Mouse (Mus musculus) frontal cortex, adult 2 months (tissue): ENCODE results near the gene Fev. TPM values are rescaled to one million over a fixed set of nuclear protein-coding genes. Genes with fewer than 3 reads are reported as not detected.
A peak's percentile ranks its signal among the peaks of the same experiment; 100 is the strongest.

Experiments used
- DNase-seq, 2 experiments: peaks; one replicate each; pipeline ENCODE4 v3.0.0; 2022; ENCODE audit warnings: low spot score in 1 of 2; ENCODE audit errors: extremely low spot score in 1 of 2
- polyA plus RNA-seq: library from polyadenylated mRNA; depleted of rRNA; stranded (reverse); fragments of >200 nt; gene quantifications from 2 replicates; pipeline ENCODE4 v1.2.3, GENCODE M21; 2012; rRNA removed

Fev gene
- polyA plus RNA-seq: not detected in 2 replicates

GRCm38 (mm10) chr1:74885369-74886042 lies at the start of gene Fev:
Gene Fev (minus strand): TSS chr1:74885419.
- no peak for DNase-seq

- DNase-seq: no peak
These were observed 42.5 kb upstream of the Fev start for GRCm38 (mm10) chr1:74927621-74928296.

DNA sequence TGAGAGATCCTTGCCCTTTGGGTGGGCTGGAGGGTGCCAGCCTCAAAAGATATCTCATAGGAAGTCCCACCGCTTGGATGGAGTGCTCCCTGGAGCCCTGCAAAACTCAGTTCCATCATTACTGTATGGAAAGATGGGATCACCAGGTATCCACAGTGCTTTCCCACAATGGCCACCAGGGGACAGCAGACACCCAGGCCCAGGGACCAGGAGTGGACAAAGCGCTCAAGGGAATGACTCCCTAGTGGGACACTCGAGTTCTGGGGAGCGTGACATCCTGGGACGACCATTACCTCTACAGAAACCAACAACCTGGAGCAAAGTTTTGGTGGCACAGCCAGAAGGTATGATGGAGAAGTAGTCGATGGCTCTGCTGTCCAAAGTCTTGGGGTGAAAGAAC lies 41.5 kb upstream of the Fev start:
- DNase-seq: peak in 1 of 2 experiments; percentile 69

- no peak for DNase-seq
These were observed 39.2 kb upstream of the Fev start for GRCm38 (mm10) chr1:74924464-74924863.

- no peak for DNase-seq
These were observed 30.5 kb upstream of the Fev start for GRCm38 (mm10) chr1:74915706-74916105.

- DNase-seq: no peak
These were observed 17.0 kb upstream of the Fev start for GRCm38 (mm10) chr1:74902191-74902590.

DNA sequence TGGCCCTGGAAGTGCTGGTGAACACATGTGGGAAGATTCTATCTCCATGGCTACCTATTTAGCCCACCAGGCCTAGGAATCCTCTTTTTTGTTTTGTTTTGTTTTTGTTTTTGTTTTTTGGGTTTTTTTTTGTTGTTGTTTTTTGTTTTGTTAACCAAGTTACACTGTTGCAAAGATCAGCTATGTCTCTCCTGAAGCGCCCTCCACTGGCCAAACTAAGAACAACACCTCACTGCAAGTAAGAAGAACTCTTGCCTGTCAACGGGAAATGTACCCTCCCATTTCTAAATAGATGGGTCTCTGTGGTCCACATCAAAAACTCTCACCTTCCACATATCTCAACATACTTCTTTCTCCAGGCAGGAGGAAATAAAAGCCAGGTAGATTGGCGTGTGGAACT lies 16.5 kb upstream of the Fev start:
- peak in 1 of 2 experiments; percentile 84 for DNase-seq

DNA sequence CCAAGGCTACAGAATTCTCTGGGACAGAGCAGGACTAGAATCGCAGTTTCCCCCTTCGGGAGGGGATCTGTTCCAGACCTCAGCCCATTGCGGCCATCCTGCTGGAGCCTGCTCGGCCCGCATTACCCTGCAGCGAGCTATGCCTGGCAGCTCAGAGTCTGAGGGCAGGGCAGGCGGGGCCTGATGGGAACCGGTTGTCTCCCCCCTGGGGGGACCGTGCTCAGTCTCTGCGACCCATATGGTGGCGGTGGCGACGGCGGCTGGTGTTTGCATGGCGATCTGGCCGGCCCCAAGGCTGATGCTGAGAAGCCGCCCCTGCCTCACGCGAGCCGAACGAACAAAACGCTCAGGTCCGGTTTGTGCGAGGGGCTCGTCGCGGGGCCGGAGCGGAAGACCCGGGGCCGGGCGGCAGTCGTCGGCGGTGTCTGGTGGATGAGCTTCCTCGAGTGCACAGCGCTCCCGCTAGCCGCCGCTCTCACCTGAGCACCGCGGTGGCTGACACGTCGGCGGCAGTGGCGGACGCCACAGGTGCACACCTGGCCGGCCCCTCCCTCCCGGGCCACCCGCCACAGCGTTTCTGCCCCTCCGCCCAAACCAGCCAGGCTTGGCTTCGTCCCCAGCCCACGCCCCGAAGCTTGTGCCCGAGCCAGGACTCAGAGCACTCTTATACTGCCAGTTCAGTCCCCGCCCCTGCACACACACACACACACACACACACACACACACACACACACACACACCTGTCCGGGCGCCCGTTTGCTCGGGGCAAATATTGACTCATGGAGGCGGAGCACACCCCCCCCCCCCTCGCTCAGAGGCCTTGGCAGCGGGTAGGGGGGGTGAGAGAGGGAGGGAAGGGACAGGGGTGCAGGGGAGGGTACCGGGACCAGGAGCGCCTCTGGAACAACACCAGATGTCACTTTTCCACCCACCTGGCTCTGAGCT lies 15.4 kb upstream of the Fev start:
- DNase-seq: no peak

DNA sequence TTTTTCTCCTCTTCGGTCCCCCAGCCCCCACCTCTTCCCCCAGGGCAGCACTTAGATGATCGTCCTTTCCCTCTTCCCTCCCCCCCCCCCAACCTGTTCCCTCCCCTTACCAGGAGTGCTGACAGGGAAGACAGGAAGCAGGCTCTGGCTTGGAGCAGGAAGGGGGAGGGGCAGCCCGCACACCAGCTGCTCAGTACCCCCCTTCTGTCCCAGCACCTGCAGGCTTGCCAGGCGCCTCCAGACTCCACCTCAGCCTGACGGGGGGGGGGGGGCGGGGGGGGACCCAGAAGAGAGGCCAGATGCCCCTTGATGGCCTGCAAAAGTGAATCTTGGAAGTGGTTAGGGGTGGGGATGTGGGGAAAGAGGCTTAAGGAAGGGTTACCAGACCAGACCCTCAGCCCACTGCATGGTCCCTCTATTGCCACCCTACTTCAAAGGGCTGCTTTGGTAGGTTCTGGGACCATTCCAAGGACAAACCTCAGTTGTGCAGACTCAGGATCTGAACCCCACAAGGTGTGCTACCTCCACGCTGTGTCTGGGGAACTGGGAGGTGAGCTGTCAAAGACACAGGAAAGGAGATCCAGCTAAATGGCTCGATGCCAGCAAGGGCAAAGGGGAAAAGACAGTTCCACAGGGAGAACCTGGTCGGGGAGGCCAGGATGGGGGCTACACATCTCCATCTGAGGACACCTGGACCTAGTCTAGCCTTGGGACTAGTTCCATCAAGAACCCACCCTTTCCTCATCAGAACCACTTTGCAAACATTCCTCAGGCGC lies 13.6 kb upstream of the Fev start:
- DNase-seq: no peak

DNA sequence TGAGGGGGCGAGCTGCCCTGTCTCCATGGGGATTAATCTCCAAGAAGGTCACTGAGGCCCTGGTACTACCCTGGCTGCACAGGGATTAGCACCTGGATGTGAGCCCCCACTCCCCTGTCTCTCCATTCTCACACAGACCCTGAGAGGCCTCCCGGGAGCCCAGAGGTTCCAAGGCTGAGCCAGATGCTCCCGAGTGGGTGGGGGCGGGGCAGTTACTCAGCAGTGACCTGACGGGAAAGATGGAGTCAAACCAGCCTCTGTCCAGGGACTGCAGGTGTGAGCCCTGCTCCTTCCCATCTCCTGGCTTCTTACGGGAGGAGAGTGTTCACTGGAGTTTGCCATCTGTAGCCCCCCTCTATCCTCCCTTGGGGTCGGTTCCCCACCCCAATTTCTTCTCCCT lies 12.8 kb upstream of the Fev start:
- DNase-seq: no peak

DNA sequence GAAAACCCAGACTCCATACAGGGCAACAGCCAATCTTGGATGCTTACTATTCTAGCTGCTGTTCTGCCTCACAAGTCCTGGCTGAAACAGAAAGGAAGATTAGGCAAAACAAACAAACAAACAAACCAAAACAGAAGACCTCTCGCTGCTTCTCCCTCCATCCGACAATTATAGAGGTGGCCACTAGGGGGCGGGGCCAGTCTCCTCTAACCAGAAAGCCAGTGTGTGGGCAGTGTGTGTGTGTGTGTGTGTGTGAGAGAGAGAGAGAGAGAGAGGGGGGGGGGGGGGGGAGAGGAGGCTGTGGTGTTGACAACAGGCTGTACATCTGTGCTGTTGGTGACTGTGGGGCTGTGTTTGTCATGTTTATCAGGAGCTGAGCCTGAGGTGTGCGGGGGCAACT lies 9.7 kb upstream of the Fev start:
- DNase-seq: peak; percentile 30 to 75

GRCm38 (mm10) chr1:74893134-74893855 lies 8.1 kb upstream of the Fev start, which contains the start of gene Cryba2:
Gene Cryba2 (minus strand): TSS chr1:74893143.
- peak in 1 of 2 experiments; percentile 63 for DNase-seq

GRCm38 (mm10) chr1:74892351-74893133 lies 7.3 kb upstream of the Fev start:
- no peak for DNase-seq

- no peak for DNase-seq
These were observed 6.3 kb upstream of the Fev start for GRCm38 (mm10) chr1:74891513-74891912.

- DNase-seq: no peak
These were observed 750 bp downstream of the Fev start for GRCm38 (mm10) chr1:74884196-74885141.

DNA sequence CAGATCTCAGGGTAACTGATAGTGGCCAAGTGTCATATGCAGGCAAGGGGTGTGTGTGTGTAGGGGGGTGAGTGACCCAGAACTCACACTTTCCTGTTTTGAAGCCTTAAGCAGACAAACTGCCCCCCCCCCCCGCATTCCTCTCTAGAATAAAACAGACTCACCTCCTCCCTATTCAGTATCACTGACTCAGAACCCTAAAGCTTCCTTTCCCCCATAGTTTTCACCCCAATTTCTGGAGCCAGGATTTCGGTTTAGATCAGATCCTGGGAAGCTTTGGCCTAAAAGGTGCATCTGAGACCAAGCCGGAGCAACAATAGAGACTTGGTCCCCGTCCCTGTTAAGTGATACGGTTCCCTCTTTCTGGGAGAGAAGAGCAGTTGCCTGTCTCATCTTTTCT lies 1.8 kb downstream of the Fev start:
- DNase-seq: no peak

DNA sequence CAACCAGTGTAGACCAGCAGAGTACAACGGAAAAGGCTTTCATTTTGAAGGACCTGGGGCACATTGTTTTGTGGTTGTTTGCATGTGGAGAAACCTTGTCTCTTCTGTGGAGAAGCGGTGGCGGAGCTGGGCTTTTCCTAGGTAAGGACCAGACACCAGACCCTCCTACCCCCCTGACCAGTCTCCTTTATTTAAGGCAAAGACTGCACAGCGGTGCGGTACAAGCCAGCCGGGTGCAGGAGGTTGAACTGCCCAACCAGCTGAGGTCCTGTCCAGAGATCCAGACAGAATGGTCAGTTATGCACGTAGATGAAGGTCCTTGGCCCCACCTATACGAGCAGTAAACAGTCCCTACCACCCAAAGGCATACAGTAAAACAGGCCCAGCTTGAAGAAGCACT lies 2.4 kb downstream of the Fev start:
- DNase-seq: no peak
